Mouse (Mus musculus) CH12.LX (cell line): ENCODE data around the gene Pde4dip. TPM values are rescaled to one million over a fixed set of nuclear protein-coding genes. Genes with fewer than 3 reads are reported as not detected.

ENCODE experiments used
- DNase-seq: peaks from one replicate; pipeline ENCODE4 v3.0.0-alpha.2; 2013; ENCODE audit errors: extremely low read depth
- H3K27ac ChIP-seq: 2 replicates; pipeline ENCODE4 v1.5.1; 2012; ENCODE audit warnings: low read depth, mild to moderate bottlenecking, control low read depth, moderate library complexity; ENCODE audit not compliant: insufficient read depth
- H3K27me3 ChIP-seq: replicated peaks from 2 replicates; pipeline ENCODE3; 2012; ENCODE audit warnings: inconsistent platforms
- H3K36me3 ChIP-seq, 2 experiments: replicated peaks in 1 of 2; 2 replicates each; pipeline versions ENCODE3 to v1.6.1; 2012; ENCODE audit warnings: inconsistent platforms in 1 of 2, low read length in 1 of 2, mild to moderate bottlenecking in 1 of 2, mixed read lengths in 1 of 2, moderate library complexity in 1 of 2; ENCODE audit not compliant: control insufficient read depth in 1 of 2, insufficient read depth in 1 of 2
- H3K4me1 ChIP-seq, 2 experiments: 2 replicates each; pipeline ENCODE4 v1.6.1; 2012; ENCODE audit warnings: inconsistent platforms in 1 of 2, moderate library complexity in 1 of 2; ENCODE audit not compliant: insufficient read depth in 2 of 2, control insufficient read depth in 1 of 2
- H3K4me2 ChIP-seq: 2 replicates; pipeline ENCODE4 v1.6.1; 2012; ENCODE audit warnings: low read depth, mild to moderate bottlenecking, control low read depth; ENCODE audit not compliant: poor library complexity, insufficient read depth, severe bottlenecking
- H3K4me3 ChIP-seq, 3 experiments: fragments of 150-350 bp in 1 of 3; sonication (generic) in 1 of 3; replicated peaks in 1 of 3; 2 replicates each; pipeline versions ENCODE3 to v1.5.1; 2011 to 2012; ENCODE audit warnings: low read depth in 2 of 3, low read length in 2 of 3, mild to moderate bottlenecking in 2 of 3, moderate library complexity in 2 of 3, control low read depth in 1 of 3, improper control_type of control experiment in 1 of 3, inconsistent platforms in 1 of 3, mixed read lengths in 1 of 3; ENCODE audit not compliant: poor library complexity in 1 of 3
- H3K79me2 ChIP-seq: replicated peaks from 2 replicates; pipeline ENCODE4 v1.6.1; 2012; ENCODE audit warnings: mild to moderate bottlenecking, moderate library complexity; ENCODE audit not compliant: control insufficient read depth, poor library complexity, insufficient read depth, severe bottlenecking; ENCODE audit errors: extremely low read depth
- H3K9ac ChIP-seq: 2 replicates; pipeline ENCODE4 v1.6.1; 2012; ENCODE audit warnings: low read depth, mild to moderate bottlenecking, control low read depth, moderate library complexity; ENCODE audit not compliant: insufficient read depth
- H3K9me3 ChIP-seq: replicated peaks from 2 replicates; pipeline ENCODE3; 2012; ENCODE audit warnings: low read length, inconsistent platforms, mixed read lengths
- CHD1 ChIP-seq: IDR thresholded peaks from 2 replicates; pipeline ENCODE4 v1.6.1; 2012; ENCODE audit warnings: low read depth, low read length, improper control_type of control experiment, inconsistent platforms
- CTCF ChIP-seq, 2 experiments: IDR thresholded peaks in 1 of 2; conservative IDR thresholded peaks in 1 of 2; 2 replicates each; pipeline ENCODE4 v1.5.1; 2011 to 2012; ENCODE audit warnings: low read depth in 2 of 2, low read length in 2 of 2, improper control_type of control experiment in 1 of 2, inconsistent platforms in 1 of 2, mild to moderate bottlenecking in 1 of 2, moderate library complexity in 1 of 2
- E2F4 ChIP-seq: IDR thresholded peaks from 2 replicates; pipeline ENCODE4 v1.6.1; 2011; ENCODE audit warnings: low read depth, low read length, improper control_type of control experiment; ENCODE audit not compliant: insufficient replicate concordance
- EP300 ChIP-seq: IDR thresholded peaks from 2 replicates; pipeline ENCODE4 v1.6.1; 2011; ENCODE audit warnings: low read length, improper control_type of control experiment
- ETS1 ChIP-seq: conservative IDR thresholded peaks from 2 replicates; pipeline ENCODE4 v1.6.1; 2012; ENCODE audit warnings: low read depth, mild to moderate bottlenecking, inconsistent platforms, low read length, improper control_type of control experiment, moderate library complexity
- IRF4 ChIP-seq: IDR thresholded peaks from 2 replicates; pipeline ENCODE4 v1.6.1; 2014; ENCODE audit warnings: low read depth, mild to moderate bottlenecking, inconsistent platforms, low read length, improper control_type of control experiment
- KAT2A ChIP-seq: IDR thresholded peaks from 2 replicates; pipeline ENCODE4 v1.6.1; 2012; ENCODE audit warnings: low read length, improper control_type of control experiment, inconsistent platforms; ENCODE audit not compliant: insufficient replicate concordance
- MAFK ChIP-seq: IDR thresholded peaks from 2 replicates; pipeline ENCODE4 v1.6.1; 2011; ENCODE audit warnings: low read length, improper control_type of control experiment; ENCODE audit not compliant: insufficient replicate concordance
- MAZ ChIP-seq: IDR thresholded peaks from 2 replicates; pipeline ENCODE4 v1.6.1; 2012; ENCODE audit warnings: low read depth, mild to moderate bottlenecking, inconsistent platforms, low read length, improper control_type of control experiment, moderate library complexity
- MEF2A ChIP-seq: IDR thresholded peaks from 2 replicates; pipeline ENCODE4 v1.6.1; 2014; ENCODE audit warnings: low read depth, mild to moderate bottlenecking, inconsistent platforms, low read length, improper control_type of control experiment, borderline replicate concordance
- MXI1 ChIP-seq: IDR thresholded peaks from 2 replicates; pipeline ENCODE4 v1.6.1; 2011; ENCODE audit warnings: mild to moderate bottlenecking, low read depth, low read length, improper control_type of control experiment
- NRF1 ChIP-seq: IDR thresholded peaks from 2 replicates; pipeline ENCODE4 v1.6.1; 2014; ENCODE audit warnings: low read depth, mild to moderate bottlenecking, inconsistent platforms, low read length, improper control_type of control experiment, moderate library complexity
- POLR2A ChIP-seq: IDR thresholded peaks from 2 replicates; pipeline ENCODE4 v1.6.1; 2011; ENCODE audit warnings: low read depth, mild to moderate bottlenecking, improper control_type of control experiment, low read length
- POLR2AphosphoS2 ChIP-seq: IDR thresholded peaks from 2 replicates; pipeline ENCODE4 v1.6.1; 2011; ENCODE audit warnings: low read depth, low read length, improper control_type of control experiment
- RAD21 ChIP-seq: IDR thresholded peaks from 2 replicates; pipeline ENCODE4 v1.6.1; 2011; ENCODE audit warnings: low read depth, mild to moderate bottlenecking, low read length, improper control_type of control experiment, moderate library complexity
- SIN3A ChIP-seq: IDR thresholded peaks from 2 replicates; pipeline ENCODE4 v1.6.1; 2012; ENCODE audit warnings: low read length, improper control_type of control experiment, inconsistent platforms
- SMC3 ChIP-seq: IDR thresholded peaks from 2 replicates; pipeline ENCODE4 v1.6.1; 2011; ENCODE audit warnings: low read depth, low read length, improper control_type of control experiment
- TCF12 ChIP-seq: IDR thresholded peaks from 2 replicates; pipeline ENCODE4 v1.6.1; 2014; ENCODE audit warnings: low read depth, mild to moderate bottlenecking, inconsistent platforms, low read length, improper control_type of control experiment
- ZC3H11A ChIP-seq: IDR thresholded peaks from 2 replicates; pipeline ENCODE4 v1.6.1; 2012; ENCODE audit warnings: low read depth, mild to moderate bottlenecking, inconsistent platforms, low read length, improper control_type of control experiment
- ZKSCAN1 ChIP-seq: IDR thresholded peaks from 2 replicates; pipeline ENCODE4 v1.6.1; 2012; ENCODE audit warnings: low read depth, inconsistent platforms, low read length, improper control_type of control experiment, borderline replicate concordance
- ZNF384 ChIP-seq: IDR thresholded peaks from 2 replicates; pipeline ENCODE4 v1.6.1; 2012; ENCODE audit warnings: low read depth, low read length, improper control_type of control experiment, inconsistent platforms
- dilution Hi-C: fragments of 300-500 bp; cut with MboI; formaldehyde crosslinking; loops from 2 replicates; pipeline ENCODE4 v1.14.3; 2020; ENCODE audit warnings: low sequenced_read_pairs; ENCODE audit not compliant: extremely low pct_unique_long_range_greater_than_20kb, extremely low pct_ligation_motif_present
- in situ Hi-C: fragments of 300-500 bp; cut with MboI; formaldehyde crosslinking; loops from 3 replicates; pipeline ENCODE4 v1.14.3; 2019; ENCODE audit warnings: low sequenced_read_pairs, low pct_ligation_motif_present, low pct_unique_long_range_greater_than_20kb, mixed read lengths
- polyA plus RNA-seq: library from polyadenylated mRNA; unstranded; fragments of >175 nt; gene quantifications from 2 replicates; pipeline ENCODE4 v1.2.1, GENCODE M21; 2012; ENCODE audit warnings: low read depth; ENCODE audit not compliant: insufficient read length
- total RNA-seq, 2 experiments: library from RNA; depleted of rRNA; stranded (reverse); fragments of 300-350 nt in 1 of 2; fragments of >200 nt in 1 of 2; gene quantifications; 2 replicates each; pipeline ENCODE4 v1.2.3; 2012 to 2014

Pde4dip gene
- total and polyA plus RNA-seq, 3 experiments = 12.4 to 21.7 (median 15.2) TPM

GRCm38 (mm10) chr3:97840439-97840838 lies 48.1 kb downstream of the Pde4dip start:
- H3K9ac ChIP-seq = no peak overlapping the region
- in situ Hi-C loops (no loop called here), dilution Hi-C loops (no loop called here)
- H3K4me2 ChIP-seq = no peak overlapping the region
- no peak overlapping the region for H3K27ac ChIP-seq
- DNase-seq = no peak
- no peak for TF ChIP-seq ZNF384
- no peak for TF ChIP-seq IRF4
- no peak for TF ChIP-seq POLR2A
- no peak for TF ChIP-seq TCF12
- TF ChIP-seq MEF2A = peak; percentile 63; the same call in 1 of the 2 replicates
- peak in 1 of 2 experiments; percentile 55; a peak in 2 of 4 replicates for TF ChIP-seq CTCF (conservative IDR thresholded peaks at IDR 0.05 in 1 of 2, IDR thresholded peaks at IDR 0.05 in 1 of 2; ENCODE audit: low read depth in 2 of 2, low read length in 2 of 2)
- peak; percentile 42 for TF ChIP-seq RAD21
- TF ChIP-seq SMC3 = peak; percentile 27; the same call in 1 of the 2 replicates
- TF ChIP-seq, all 38 proteins: peak for 4
- Histone ChIP-seq H3K4me1 (peaks cover 0 to 17% of the 10 kb centered on the region in 2 experiments; a peak in 2 of 4 replicates), H3K4me3 (no peak overlapping the region), H3K27me3 (no peaks in the 10 kb centered on the region), H3K79me2 (no peaks in the 10 kb centered on the region), H3K36me3 (no peaks in the 10 kb centered on the region), H3K9me3 (peaks cover 2% of the 10 kb centered on the region)

DNA sequence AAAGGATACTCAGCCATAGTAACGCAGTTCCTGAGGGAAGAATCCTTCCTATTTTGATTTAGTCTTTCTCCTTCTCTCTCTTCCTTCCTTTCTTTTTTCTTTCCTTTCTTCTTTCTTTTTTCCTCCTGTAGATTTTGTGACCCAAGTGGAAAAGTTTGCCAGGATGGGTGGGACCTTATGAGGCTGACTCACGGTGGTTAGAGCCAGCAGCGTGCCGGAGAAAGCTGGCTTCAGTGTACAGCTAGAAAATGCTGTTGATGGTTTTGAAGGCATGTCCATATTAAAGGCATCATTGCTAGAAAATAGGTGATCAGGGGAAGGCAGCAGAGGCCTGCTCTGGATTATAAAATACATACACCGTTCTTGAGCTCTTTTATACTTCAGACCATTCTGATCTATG lies 52.6 kb downstream of the Pde4dip start:
- no peak for TF ChIP-seq SIN3A
- TF ChIP-seq EP300 = no peak
- no peak for TF ChIP-seq MAFK
- no peak for TF ChIP-seq ETS1
- TF ChIP-seq ZKSCAN1 = no peak
- no peak for TF ChIP-seq MXI1
- TF ChIP-seq POLR2AphosphoS2 = no peak
- TF ChIP-seq POLR2A = no peak
- no peak for TF ChIP-seq RAD21
- TF ChIP-seq CHD1 = no peak
- no peak for TF ChIP-seq ZC3H11A
- TF ChIP-seq NRF1 = no peak
- TF ChIP-seq MAZ = no peak
- TF ChIP-seq E2F4 = no peak
- TF ChIP-seq KAT2A = no peak
- no peak for TF ChIP-seq MEF2A
- H3K27ac ChIP-seq = no peak overlapping the region
- no peak overlapping the region for H3K9ac ChIP-seq
- no peaks in the 10 kb centered on the region for H3K79me2 ChIP-seq
- in situ Hi-C loops (no loop called here), dilution Hi-C loops (no loop called here)
- peaks cover 2% of the 10 kb centered on the region for H3K9me3 ChIP-seq
- H3K4me3 ChIP-seq = no peak overlapping the region
- H3K27me3 ChIP-seq = no peaks in the 10 kb centered on the region
- H3K4me2 ChIP-seq = no peak overlapping the region
- no peaks in the 10 kb centered on the region for H3K36me3 ChIP-seq
- H3K4me1 ChIP-seq = peaks cover 0 to 17% of the 10 kb centered on the region in 2 experiments; a peak in 2 of 4 replicates
- DNase-seq = no peak
